Mouse (Mus musculus): ENCODE measurements at regions not wholly inside any gene's neighbourhood (a gene's known extent, or its start where the extent isn't known, plus 50 kb on each side); places are given as distances from the start of the nearest gene placed in this dataset.

DNA sequence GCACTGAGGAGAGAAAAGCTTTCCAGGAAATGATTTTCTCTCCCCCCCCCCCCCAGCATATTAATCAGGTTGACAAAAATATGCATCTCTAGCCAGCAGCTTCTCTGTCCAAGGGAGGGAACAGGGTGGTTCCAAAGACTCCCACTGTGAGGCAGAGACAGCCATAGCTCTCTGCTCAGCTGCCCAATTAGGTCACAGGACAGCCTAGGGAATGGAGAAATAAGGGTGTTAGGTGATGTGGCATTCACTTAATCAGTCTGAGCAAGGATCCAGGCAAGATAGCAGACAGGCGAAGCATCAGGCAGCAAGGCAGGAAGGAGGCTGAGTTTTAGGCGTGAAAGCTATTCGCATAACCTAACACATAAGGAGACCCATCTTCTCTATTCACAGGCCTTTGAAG, 266.2 kb upstream of the Meis2 start:
- dilution Hi-C loops (cut with MboI; ENCODE audit: extremely low pct_ligation_motif_present, extremely low pct_unique_long_range_greater_than_20kb, low sequenced_read_pairs) = no loop called here
- Histone ChIP-seq H3K4me1 (ENCODE audit: control insufficient read depth in 1 of 2, insufficient read depth in 2 of 2) (no peaks in the 10 kb centered on the region), H3K27me3 (replicated peaks) (no peaks in the 10 kb centered on the region), H3K27ac (ENCODE audit: insufficient read depth, low read depth) (no peak overlapping the region), H3K9me3 (replicated peaks; ENCODE audit: low read length) (peaks cover 21% of the 10 kb centered on the region), H3K4me3 (replicated peaks in 1 of 3; ENCODE audit: low read depth in 2 of 3, low read length in 2 of 3, poor library complexity in 1 of 3) (no peak overlapping the region), H3K9ac (ENCODE audit: insufficient read depth, low read depth) (no peak overlapping the region), H3K36me3 (replicated peaks in 1 of 2; ENCODE audit: control insufficient read depth in 1 of 2, insufficient read depth in 1 of 2, low read length in 1 of 2) (no peaks in the 10 kb centered on the region), H3K4me2 (ENCODE audit: insufficient read depth, low read depth, poor library complexity, severe bottlenecking) (no peak overlapping the region), H3K79me2 (replicated peaks; ENCODE audit: control insufficient read depth, extremely low read depth, insufficient read depth, poor library complexity, severe bottlenecking) (no peaks in the 10 kb centered on the region)
- DNase-seq (ENCODE audit: extremely low read depth) = no peak
- no peak for TF ChIP-seq BHLHE40 (IDR thresholded peaks at IDR 0.05; ENCODE audit: low read depth, low read length)
- no peak for TF ChIP-seq ZMIZ1 (IDR thresholded peaks at IDR 0.05; ENCODE audit: low read depth, low read length)
- TF ChIP-seq ZNF384 (IDR thresholded peaks at IDR 0.05; ENCODE audit: low read depth, low read length) = no peak
- TF ChIP-seq CHD1 (IDR thresholded peaks at IDR 0.05; ENCODE audit: low read depth, low read length) = no peak
- no peak for TF ChIP-seq NRF1 (IDR thresholded peaks at IDR 0.05; ENCODE audit: low read depth, low read length)
- no peak for TF ChIP-seq ETS1 (conservative IDR thresholded peaks at IDR 0.05; ENCODE audit: low read depth, low read length)
- TF ChIP-seq MXI1 (IDR thresholded peaks at IDR 0.05; ENCODE audit: low read depth, low read length) = no peak
- no peak for TF ChIP-seq ZC3H11A (IDR thresholded peaks at IDR 0.05; ENCODE audit: low read depth, low read length)
- TF ChIP-seq MEF2A (IDR thresholded peaks at IDR 0.05; ENCODE audit: borderline replicate concordance, low read depth, low read length) = no peak
- TF ChIP-seq HCFC1 (IDR thresholded peaks at IDR 0.05; ENCODE audit: low read depth, low read length) = no peak
- no peak for TF ChIP-seq POLR2A (IDR thresholded peaks at IDR 0.05; ENCODE audit: low read depth, low read length)
- no peak for TF ChIP-seq RCOR1 (conservative IDR thresholded peaks at IDR 0.05; ENCODE audit: low read depth, low read length)
- no peak for TF ChIP-seq SMC3 (IDR thresholded peaks at IDR 0.05; ENCODE audit: low read depth, low read length)
- TF ChIP-seq ZKSCAN1 (IDR thresholded peaks at IDR 0.05; ENCODE audit: borderline replicate concordance, low read depth, low read length) = no peak
- in situ Hi-C loops (cut with MboI; ENCODE audit: low pct_ligation_motif_present, low pct_unique_long_range_greater_than_20kb, low sequenced_read_pairs) = no loop called here

GRCm38 (mm10) chr2:116322039-116322770, 256.6 kb upstream of the Meis2 start:
- DNase-seq (ENCODE audit: extremely low read depth) = no peak
- Histone ChIP-seq H3K4me3 (replicated peaks in 1 of 3; ENCODE audit: low read depth in 2 of 3, low read length in 2 of 3, poor library complexity in 1 of 3) (no peak overlapping the region), H3K9ac (ENCODE audit: insufficient read depth, low read depth) (no peak overlapping the region), H3K36me3 (replicated peaks in 1 of 2; ENCODE audit: control insufficient read depth in 1 of 2, insufficient read depth in 1 of 2, low read length in 1 of 2) (no peaks in the 10 kb centered on the region), H3K27me3 (replicated peaks) (no peaks in the 10 kb centered on the region), H3K9me3 (replicated peaks; ENCODE audit: low read length) (peaks cover 44% of the 10 kb centered on the region), H3K27ac (ENCODE audit: insufficient read depth, low read depth) (no peak overlapping the region), H3K4me1 (ENCODE audit: control insufficient read depth in 1 of 2, insufficient read depth in 2 of 2) (no peaks in the 10 kb centered on the region), H3K79me2 (replicated peaks; ENCODE audit: control insufficient read depth, extremely low read depth, insufficient read depth, poor library complexity, severe bottlenecking) (no peaks in the 10 kb centered on the region), H3K4me2 (ENCODE audit: insufficient read depth, low read depth, poor library complexity, severe bottlenecking) (no peak overlapping the region)
- dilution Hi-C loops (cut with MboI; ENCODE audit: extremely low pct_ligation_motif_present, extremely low pct_unique_long_range_greater_than_20kb, low sequenced_read_pairs) (no loop called here), in situ Hi-C loops (cut with MboI; ENCODE audit: low pct_ligation_motif_present, low pct_unique_long_range_greater_than_20kb, low sequenced_read_pairs) (no loop called here)
- no peak for TF ChIP-seq USF2 (conservative IDR thresholded peaks at IDR 0.05; ENCODE audit: low read depth, low read length)
- no peak for TF ChIP-seq MYC (IDR thresholded peaks at IDR 0.05; ENCODE audit: low read depth, low read length)
- TF ChIP-seq ZKSCAN1 (IDR thresholded peaks at IDR 0.05; ENCODE audit: borderline replicate concordance, low read depth, low read length) = no peak
- TF ChIP-seq MAZ (IDR thresholded peaks at IDR 0.05; ENCODE audit: low read depth, low read length) = no peak
- TF ChIP-seq RAD21 (IDR thresholded peaks at IDR 0.05; ENCODE audit: low read depth, low read length) = no peak
- TF ChIP-seq NRF1 (IDR thresholded peaks at IDR 0.05; ENCODE audit: low read depth, low read length) = no peak
- TF ChIP-seq PAX5 (IDR thresholded peaks at IDR 0.05; ENCODE audit: low read length) = no peak
- no peak for TF ChIP-seq POLR2A (IDR thresholded peaks at IDR 0.05; ENCODE audit: low read depth, low read length)
- TF ChIP-seq POLR2AphosphoS2 (IDR thresholded peaks at IDR 0.05; ENCODE audit: low read depth, low read length) = no peak
- TF ChIP-seq ZNF384 (IDR thresholded peaks at IDR 0.05; ENCODE audit: low read depth, low read length) = no peak
- TF ChIP-seq EP300 (IDR thresholded peaks at IDR 0.05; ENCODE audit: low read length) = no peak
- TF ChIP-seq NELFE (IDR thresholded peaks at IDR 0.05; ENCODE audit: low read depth, low read length) = no peak
- no peak for TF ChIP-seq CTCF (conservative IDR thresholded peaks at IDR 0.05 in 1 of 2, IDR thresholded peaks at IDR 0.05 in 1 of 2; ENCODE audit: low read depth in 2 of 2, low read length in 2 of 2)
- TF ChIP-seq CHD2 (IDR thresholded peaks at IDR 0.05; ENCODE audit: low read length) = no peak
- no peak for TF ChIP-seq JUND (conservative IDR thresholded peaks at IDR 0.05; ENCODE audit: low read depth, low read length)
- no peak for TF ChIP-seq BHLHE40 (IDR thresholded peaks at IDR 0.05; ENCODE audit: low read depth, low read length)
- TF ChIP-seq IRF4 (IDR thresholded peaks at IDR 0.05; ENCODE audit: low read depth, low read length) = no peak
- TF ChIP-seq RCOR1 (conservative IDR thresholded peaks at IDR 0.05; ENCODE audit: low read depth, low read length) = no peak
- TF ChIP-seq MXI1 (IDR thresholded peaks at IDR 0.05; ENCODE audit: low read depth, low read length) = no peak
- no peak for TF ChIP-seq GABPA (IDR thresholded peaks at IDR 0.05; ENCODE audit: insufficient replicate concordance, low read depth, low read length)
